Mouse (Mus musculus): ENCODE measurements at regions not wholly inside any gene's neighbourhood (a gene's known extent, or its start where the extent isn't known, plus 50 kb on each side); places are given as distances from the start of the nearest gene placed in this dataset.

GRCm38 (mm10) chr17:94834446-94835117, 84.8 kb upstream of the Mettl4 start:
- peak; percentile 79 for TF ChIP-seq POLR2A (IDR thresholded peaks at IDR 0.05; ENCODE audit: low read depth, low read length)
- no peak for TF ChIP-seq CTCF (IDR thresholded peaks at IDR 0.05; ENCODE audit: borderline replicate concordance, insufficient read depth, low read length)

All from embryonic fibroblast, embryonic 13.5 days (primary cell).